Mouse (Mus musculus): Measurements from ENCODE around the gene Pgam5. TPM values are rescaled to one million over a fixed set of nuclear protein-coding genes. Genes with fewer than 3 reads are reported as not detected.

Pgam5 gene
- polyA plus RNA-seq, 1 experiment from 2014 or later = 105 TPM

- no peak for DNase-seq (ENCODE audit: extremely low spot score, low spot score)
- no peaks in the 10 kb centered on the region for H3K4me1 ChIP-seq
- H3K27me3 ChIP-seq (ENCODE audit: poor library complexity, severe bottlenecking) = no peaks in the 10 kb centered on the region
- no peak overlapping the region for H3K4me3 ChIP-seq
- WGBS = 90% methylated on average over 1 of the region's 1 CpGs
- no peaks in the 10 kb centered on the region for H3K9me3 ChIP-seq
- H3K27ac ChIP-seq = no peak overlapping the region
- no peaks in the 10 kb centered on the region for H3K36me3 ChIP-seq (replicated peaks)
Observed at GRCm38 (mm10) chr5:110276910-110277309, 7.2 kb upstream of the Pgam5 start.

- no peaks in the 10 kb centered on the region for H3K36me3 ChIP-seq (replicated peaks)
- H3K9me3 ChIP-seq = no peaks in the 10 kb centered on the region
- 81% methylated on average over 2 of the region's 2 CpGs for WGBS
- no peak for DNase-seq (ENCODE audit: extremely low spot score, low spot score)
- no peaks in the 10 kb centered on the region for H3K4me1 ChIP-seq
- H3K27me3 ChIP-seq (ENCODE audit: poor library complexity, severe bottlenecking) = no peaks in the 10 kb centered on the region
- no peak overlapping the region for H3K4me3 ChIP-seq
- no peak overlapping the region for H3K27ac ChIP-seq
Observed at GRCm38 (mm10) chr5:110276391-110276790, 6.7 kb upstream of the Pgam5 start.

GRCm38 (mm10) chr5:110274846-110275245 is 5.1 kb upstream of the Pgam5 start:
- 79% methylated on average over 2 of the region's 2 CpGs for WGBS

GRCm38 (mm10) chr5:110274147-110274546 is 4.4 kb upstream of the Pgam5 start:
- no peak for DNase-seq (ENCODE audit: extremely low spot score, low spot score)
- WGBS = 91% methylated on average over 4 of the region's 4 CpGs
- H3K4me3 ChIP-seq = no peak overlapping the region
- no peaks in the 10 kb centered on the region; the same call in 1 of the 2 replicates for H3K4me1 ChIP-seq
- H3K27me3 ChIP-seq (ENCODE audit: poor library complexity, severe bottlenecking) = no peaks in the 10 kb centered on the region
- H3K36me3 ChIP-seq (replicated peaks) = no peaks in the 10 kb centered on the region
- H3K9me3 ChIP-seq = no peaks in the 10 kb centered on the region
- H3K27ac ChIP-seq = no peak overlapping the region

More at GRCm38 (mm10) chr5:110274846-110275245, 5.1 kb upstream of the Pgam5 start:
- H3K36me3 ChIP-seq (replicated peaks) = no peaks in the 10 kb centered on the region
- no peak overlapping the region for H3K27ac ChIP-seq
- H3K4me1 ChIP-seq = no peaks in the 10 kb centered on the region
- no peak overlapping the region for H3K4me3 ChIP-seq
- no peak for DNase-seq (ENCODE audit: extremely low spot score, low spot score)
- no peaks in the 10 kb centered on the region for H3K9me3 ChIP-seq
- H3K27me3 ChIP-seq (ENCODE audit: poor library complexity, severe bottlenecking) = no peaks in the 10 kb centered on the region

GRCm38 (mm10) chr5:110270242-110270641 is 529 bp upstream of the Pgam5 start:
- Histone ChIP-seq H3K27me3 (ENCODE audit: poor library complexity, severe bottlenecking) (no peaks in the 10 kb centered on the region), H3K27ac (peak overlapping the region; percentile 92; the same call in 1 of the 2 replicates), H3K4me3 (0 out of 2 replicates have a peak overlapping the region, but pooled peaks have one; percentile 95), H3K36me3 (replicated peaks) (peaks cover 28% of the 10 kb centered on the region), H3K9me3 (no peaks in the 10 kb centered on the region), H3K4me1 (peaks cover 13% of the 10 kb centered on the region)
- no peak for DNase-seq (ENCODE audit: extremely low spot score, low spot score)
- WGBS = 90% methylated on average over 6 of the region's 6 CpGs

GRCm38 (mm10) chr5:110266941-110267340 is 2.8 kb downstream of the Pgam5 start:
- H3K4me3 ChIP-seq = no peak overlapping the region
- DNase-seq (ENCODE audit: extremely low spot score, low spot score) = no peak
- H3K36me3 ChIP-seq (replicated peaks) = peaks cover 55% of the 10 kb centered on the region
- H3K27ac ChIP-seq = no peak overlapping the region
- H3K9me3 ChIP-seq = no peaks in the 10 kb centered on the region
- H3K27me3 ChIP-seq (ENCODE audit: poor library complexity, severe bottlenecking) = no peaks in the 10 kb centered on the region
- 93% methylated on average over 4 of the region's 4 CpGs for WGBS
- peaks cover 13% of the 10 kb centered on the region for H3K4me1 ChIP-seq

GRCm38 (mm10) chr5:110244091-110244490 is 25.6 kb downstream of the Pgam5 start:
- Histone ChIP-seq H3K36me3 (replicated peaks) (peaks cover 98% of the 10 kb centered on the region), H3K9me3 (no peaks in the 10 kb centered on the region), H3K4me1 (no peaks in the 10 kb centered on the region), H3K27me3 (ENCODE audit: poor library complexity, severe bottlenecking) (no peaks in the 10 kb centered on the region), H3K27ac (no peak overlapping the region), H3K4me3 (no peak overlapping the region)
- 85% methylated on average over 2 of the region's 2 CpGs for WGBS
- no peak for DNase-seq (ENCODE audit: extremely low spot score, low spot score)

- Histone ChIP-seq H3K36me3 (replicated peaks) (peaks cover 42% of the 10 kb centered on the region), H3K27ac (no peak overlapping the region), H3K9me3 (no peaks in the 10 kb centered on the region), H3K4me3 (peak overlapping the region; percentile 94), H3K4me1 (peaks cover 23% of the 10 kb centered on the region), H3K27me3 (ENCODE audit: poor library complexity, severe bottlenecking) (no peaks in the 10 kb centered on the region)
- DNase-seq (ENCODE audit: extremely low spot score, low spot score) = no peak
- 95% methylated on average over 6 of the region's 6 CpGs for WGBS
Observed at GRCm38 (mm10) chr5:110232346-110232745, 37.4 kb downstream of the Pgam5 start.

GRCm38 (mm10) chr5:110231638-110232037 is 38.1 kb downstream of the Pgam5 start:
- H3K4me3 ChIP-seq = peak overlapping the region; percentile 94
- DNase-seq (ENCODE audit: extremely low spot score, low spot score) = no peak
- no peaks in the 10 kb centered on the region for H3K27me3 ChIP-seq (ENCODE audit: poor library complexity, severe bottlenecking)
- WGBS = 51% methylated on average over 13 of the region's 13 CpGs
- no peaks in the 10 kb centered on the region for H3K9me3 ChIP-seq
- H3K4me1 ChIP-seq = peaks cover 23% of the 10 kb centered on the region
- peaks cover 40% of the 10 kb centered on the region for H3K36me3 ChIP-seq (replicated peaks)
- H3K27ac ChIP-seq = peak overlapping the region; percentile 93; the same call in 1 of the 2 replicates

- H3K4me3 ChIP-seq = peak within 1 kb of the TSS; percentile 94
- peaks cover 23% of the 10 kb centered on the region for H3K4me1 ChIP-seq
- WGBS = under 1% methylated on average over 81 of the region's 81 CpGs
- H3K27me3 ChIP-seq (ENCODE audit: poor library complexity, severe bottlenecking) = no peaks in the 10 kb centered on the region
- no peaks in the 10 kb centered on the region for H3K9me3 ChIP-seq
- peaks cover 35% of the 10 kb centered on the region for H3K36me3 ChIP-seq (replicated peaks)
- peak within 1 kb of the TSS; percentile 93 for H3K27ac ChIP-seq
- peak; percentile 92 for DNase-seq (ENCODE audit: extremely low spot score, low spot score)
Observed at GRCm38 (mm10) chr5:110230780-110231461, 38.8 kb downstream of the Pgam5 start, which contains the start of gene Ankle2. Ankle2 (plus strand) TSS chr5:110231004.

- no peak for DNase-seq (ENCODE audit: extremely low spot score, low spot score)
- peak overlapping the region; percentile 94 for H3K4me3 ChIP-seq
- no peaks in the 10 kb centered on the region for H3K27me3 ChIP-seq (ENCODE audit: poor library complexity, severe bottlenecking)
- H3K9me3 ChIP-seq = no peaks in the 10 kb centered on the region
- 13% methylated on average over 8 of the region's 8 CpGs for WGBS
- peaks cover 23% of the 10 kb centered on the region for H3K4me1 ChIP-seq
- H3K36me3 ChIP-seq (replicated peaks) = peaks cover 30% of the 10 kb centered on the region
- H3K27ac ChIP-seq = peak overlapping the region; percentile 93
Observed at GRCm38 (mm10) chr5:110230401-110230779, 39.3 kb downstream of the Pgam5 start.

GRCm38 (mm10) chr5:110227336-110227883 is 42.3 kb downstream of the Pgam5 start:
- 43% methylated on average over 1 of the region's 1 CpGs for WGBS

GRCm38 (mm10) chr5:110225056-110225455 is 44.7 kb downstream of the Pgam5 start:
- Histone ChIP-seq H3K4me3 (no peak overlapping the region), H3K27me3 (ENCODE audit: poor library complexity, severe bottlenecking) (no peaks in the 10 kb centered on the region), H3K9me3 (no peaks in the 10 kb centered on the region), H3K27ac (no peak overlapping the region), H3K36me3 (replicated peaks) (peaks cover 59% of the 10 kb centered on the region), H3K4me1 (peaks cover 3% of the 10 kb centered on the region)
- WGBS = 91% methylated on average over 3 of the region's 3 CpGs
- DNase-seq (ENCODE audit: extremely low spot score, low spot score) = no peak

More at GRCm38 (mm10) chr5:110227336-110227883, 42.3 kb downstream of the Pgam5 start:
- DNase-seq (ENCODE audit: extremely low spot score, low spot score) = no peak
- Histone ChIP-seq H3K27me3 (ENCODE audit: poor library complexity, severe bottlenecking) (no peaks in the 10 kb centered on the region), H3K27ac (no peak overlapping the region), H3K36me3 (replicated peaks) (peaks cover 36% of the 10 kb centered on the region), H3K4me1 (peaks cover 16% of the 10 kb centered on the region), H3K4me3 (no peak overlapping the region), H3K9me3 (no peaks in the 10 kb centered on the region)

Measured in forebrain, embryonic 10.5 days (tissue).